Mouse (Mus musculus) heart, postnatal 0 days (tissue): ENCODE measurements around the gene Crtc3. TPM values are rescaled to one million over a fixed set of nuclear protein-coding genes. Genes with fewer than 3 reads are reported as not detected.

ENCODE experiments used
- ATAC-seq: fragments of 200-750 bp; cut with Nextera tagmentation; 2 replicates; pipeline ENCODE4 v1.8.0; 2017; ENCODE audit warnings: low read depth, moderate number of reproducible peaks, moderate library complexity; ENCODE audit not compliant: insufficient read depth
- DNase-seq: peaks from one replicate; pipeline ENCODE4 v3.0.0-alpha.2; 2016; ENCODE audit warnings: low spot score
- H3K27ac ChIP-seq: fragments of 300-500 bp; sonication (generic); 2 replicates; pipeline ENCODE4 v1.5.1; 2014; ENCODE audit warnings: low read depth, mild to moderate bottlenecking
- H3K27me3 ChIP-seq: fragments of 300-500 bp; sonication (generic); 2 replicates; pipeline ENCODE4 v1.6.1; 2014; ENCODE audit warnings: low read length, mixed read lengths; ENCODE audit not compliant: control insufficient read depth, insufficient read depth
- H3K36me3 ChIP-seq: fragments of 300-500 bp; sonication (generic); replicated peaks from 2 replicates; pipeline ENCODE4 v1.6.1; 2014; ENCODE audit warnings: low read length, mixed read lengths; ENCODE audit not compliant: control insufficient read depth, insufficient read depth
- H3K4me1 ChIP-seq: fragments of 300-500 bp; sonication (generic); 2 replicates; pipeline ENCODE4 v1.6.1; 2014; ENCODE audit warnings: antibody characterized with exemption; ENCODE audit not compliant: control insufficient read depth, insufficient read depth
- H3K4me2 ChIP-seq: fragments of 300-500 bp; sonication (generic); 2 replicates; pipeline ENCODE4 v1.6.1; 2014; ENCODE audit warnings: low read depth, mild to moderate bottlenecking, low read length, moderate library complexity
- H3K4me3 ChIP-seq: fragments of 300-500 bp; sonication (generic); 2 replicates; pipeline ENCODE4 v1.5.1; 2014; ENCODE audit warnings: low read depth, low read length
- H3K9ac ChIP-seq: fragments of 300-500 bp; sonication (generic); replicated peaks from 2 replicates; pipeline ENCODE4 v1.6.1; 2014; ENCODE audit warnings: low read depth, low read length, mixed read lengths
- H3K9me3 ChIP-seq: fragments of 300-500 bp; sonication (generic); replicated peaks from 2 replicates; pipeline ENCODE4 v1.6.1; 2016; ENCODE audit warnings: low read length; ENCODE audit not compliant: control insufficient read depth
- CTCF ChIP-seq: IDR thresholded peaks from 2 replicates; pipeline ENCODE4 v1.5.1; 2016; ENCODE audit warnings: antibody characterized with exemption, control low read depth, low read depth
- EP300 ChIP-seq: IDR thresholded peaks from 2 replicates; pipeline ENCODE4 v1.6.1; 2016; ENCODE audit warnings: antibody characterized with exemption, low read depth
- WGBS: fragments of 180-500 bp; shearing (Covaris S2); extraction: QIAGEN DNeasy Blood & Tissue Kit; methylation state at CpG from one replicate; pipeline ENCODE4 v1.1.7; 2014; 5-methylcytosine and 5-hydroxymethylcytosine counted together
- polyA plus RNA-seq: library from polyadenylated mRNA; unstranded; fragments of >200 nt; fragmentation: Nextera tagmentation; extraction: Ambion mirVana; gene quantifications from 2 replicates; pipeline ENCODE4 v1.2.1, GENCODE M21; 2015
- total RNA-seq: library from RNA; depleted of rRNA; stranded (reverse); fragments of >200 nt; gene quantifications from 2 replicates; pipeline ENCODE4 v1.2.3, GENCODE M21; 2014; ENCODE audit warnings: low replicate concordance

Gene Crtc3
- total and polyA plus RNA-seq, 2 experiments from 2014 or later = 11.4 to 24.9 TPM

- no peak overlapping the region for H3K9ac ChIP-seq
- H3K36me3 ChIP-seq = no peaks in the 10 kb centered on the region
- ATAC-seq (no peak), DNase-seq (no peak)
- H3K27me3 ChIP-seq = no peaks in the 10 kb centered on the region
- no peak for TF ChIP-seq CTCF
- TF ChIP-seq EP300 = no peak
- no peak overlapping the region for H3K4me3 ChIP-seq
- H3K4me2 ChIP-seq = no peak overlapping the region
- WGBS = 75% methylated on average over 9 of the region's 9 CpGs
- H3K9me3 ChIP-seq = no peaks in the 10 kb centered on the region
- peaks cover 37% of the 10 kb centered on the region for H3K4me1 ChIP-seq
- no peak overlapping the region for H3K27ac ChIP-seq
Measured at GRCm38 (mm10) chr7:80634741-80635140, 53.9 kb downstream of the Crtc3 start.

- Histone ChIP-seq H3K9me3 (no peaks in the 10 kb centered on the region), H3K4me3 (no peak overlapping the region), H3K4me1 (peaks cover 44% of the 10 kb centered on the region), H3K4me2 (no peak overlapping the region), H3K36me3 (no peaks in the 10 kb centered on the region), H3K27ac (no peak overlapping the region), H3K9ac (no peak overlapping the region), H3K27me3 (no peaks in the 10 kb centered on the region)
- 94% methylated on average over 2 of the region's 2 CpGs for WGBS
- DNase-seq = no peak
- no peak for TF ChIP-seq CTCF
- no peak for TF ChIP-seq EP300
- no peak for ATAC-seq
Measured at GRCm38 (mm10) chr7:80633635-80634034, 55.0 kb downstream of the Crtc3 start.

DNA sequence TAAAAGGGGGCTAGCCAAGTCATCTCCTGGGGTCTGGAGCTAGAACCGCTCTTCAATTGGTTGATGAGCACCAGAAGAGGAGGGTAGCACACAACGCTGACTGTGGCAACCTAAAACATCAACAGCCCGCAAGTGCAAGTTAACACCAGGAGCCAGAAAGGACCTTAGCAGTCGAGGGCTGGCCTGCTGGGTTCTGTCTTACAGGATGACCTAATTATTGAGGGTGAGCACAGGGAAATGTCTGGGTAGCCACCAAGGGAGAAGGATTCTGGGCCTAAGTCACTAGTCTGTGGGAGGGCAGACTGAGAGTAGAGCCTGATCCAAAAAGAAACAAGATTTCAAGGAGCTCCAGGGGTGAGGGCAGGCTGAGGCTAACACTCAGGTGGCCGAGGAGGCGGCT, 56.7 kb downstream of the Crtc3 start:
- H3K9me3 ChIP-seq = no peaks in the 10 kb centered on the region
- H3K4me1 ChIP-seq = peaks cover 30% of the 10 kb centered on the region
- DNase-seq (no peak), ATAC-seq (no peak)
- H3K27ac ChIP-seq = peak overlapping the region; percentile 1; the same call in 1 of the 2 replicates
- no peaks in the 10 kb centered on the region for H3K27me3 ChIP-seq
- H3K9ac ChIP-seq = no peak overlapping the region
- TF ChIP-seq CTCF = no peak
- no peak for TF ChIP-seq EP300
- H3K4me3 ChIP-seq = no peak overlapping the region
- 70% methylated on average over 6 of the region's 6 CpGs for WGBS
- H3K36me3 ChIP-seq = no peaks in the 10 kb centered on the region
- no peak overlapping the region for H3K4me2 ChIP-seq

DNA sequence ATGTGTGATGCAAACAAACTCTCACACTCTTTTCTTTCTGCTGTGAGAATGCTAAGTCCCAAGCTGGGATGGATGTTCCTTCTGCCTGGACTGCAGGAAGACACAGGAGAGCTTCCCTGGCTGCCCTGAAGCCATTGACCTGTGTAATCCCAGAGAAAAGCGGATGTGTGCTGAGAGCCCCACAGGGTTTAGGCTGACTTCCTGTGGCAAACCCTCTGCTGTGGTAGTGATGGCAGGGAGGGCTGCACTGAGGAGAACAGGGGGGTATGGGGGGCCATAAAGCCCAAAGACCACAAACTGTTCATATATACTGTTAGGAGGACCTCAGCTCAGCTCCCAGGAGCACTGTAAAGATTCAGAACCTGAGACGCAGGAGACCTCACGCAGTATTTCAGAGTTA, 57.3 kb downstream of the Crtc3 start:
- no peak for TF ChIP-seq EP300
- no peak for TF ChIP-seq CTCF
- Histone ChIP-seq H3K27ac (peak overlapping the region; percentile 1; the same call in 1 of the 2 replicates), H3K9ac (no peak overlapping the region), H3K4me3 (no peak overlapping the region), H3K36me3 (no peaks in the 10 kb centered on the region), H3K9me3 (no peaks in the 10 kb centered on the region), H3K4me1 (peaks cover 25% of the 10 kb centered on the region), H3K27me3 (no peaks in the 10 kb centered on the region), H3K4me2 (no peak overlapping the region)
- no peak for ATAC-seq
- DNase-seq = no peak
- 93% methylated on average over 3 of the region's 3 CpGs for WGBS

GRCm38 (mm10) chr7:80629369-80629768, 59.3 kb downstream of the Crtc3 start:
- H3K4me2 ChIP-seq = no peak overlapping the region
- H3K27ac ChIP-seq = peak overlapping the region; percentile 60
- H3K9ac ChIP-seq = no peak overlapping the region
- peaks cover 9% of the 10 kb centered on the region; the same call in 1 of the 2 replicates for H3K4me1 ChIP-seq
- ATAC-seq = no peak
- no peak overlapping the region for H3K4me3 ChIP-seq
- WGBS = 56% methylated on average over 12 of the region's 12 CpGs
- DNase-seq = no peak
- peaks cover 16% of the 10 kb centered on the region; the same call in 1 of the 2 replicates for H3K36me3 ChIP-seq
- no peaks in the 10 kb centered on the region for H3K9me3 ChIP-seq
- no peak for TF ChIP-seq EP300
- TF ChIP-seq CTCF = no peak
- no peaks in the 10 kb centered on the region for H3K27me3 ChIP-seq

DNA sequence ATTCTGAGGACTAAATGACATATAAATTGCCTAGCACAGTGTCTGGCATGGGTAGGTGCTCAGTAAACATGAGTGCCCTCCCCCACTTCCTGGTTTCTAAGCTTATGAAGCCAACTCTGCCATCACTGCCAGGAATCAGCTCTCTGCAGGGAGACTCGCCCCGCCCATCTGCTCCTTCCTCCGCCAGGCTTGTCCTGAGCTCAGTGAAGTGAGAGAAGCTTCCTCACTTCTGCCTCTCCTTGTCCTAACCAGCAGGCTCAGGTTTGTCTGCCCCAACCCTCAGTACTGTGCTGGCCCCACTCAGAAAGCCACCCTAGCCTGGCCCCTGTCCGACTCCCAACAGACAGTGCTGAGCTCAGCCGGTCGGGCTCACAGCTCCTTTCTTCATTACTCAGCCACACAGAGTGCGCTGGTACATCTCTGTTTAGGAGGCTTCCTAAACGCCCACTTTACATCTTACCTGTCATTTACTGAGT, 59.9 kb downstream of the Crtc3 start:
- Histone ChIP-seq H3K4me2 (peak overlapping the region; percentile 2; the same call in 1 of the 2 replicates), H3K4me3 (no peak overlapping the region), H3K27me3 (no peaks in the 10 kb centered on the region), H3K36me3 (peaks cover 16% of the 10 kb centered on the region; the same call in 1 of the 2 replicates), H3K4me1 (peaks cover 9% of the 10 kb centered on the region; the same call in 1 of the 2 replicates), H3K27ac (peak overlapping the region; percentile 60), H3K9ac (0 out of 2 replicates have a peak overlapping the region, but pooled peaks have one; percentile 1), H3K9me3 (no peaks in the 10 kb centered on the region)
- no peak for TF ChIP-seq EP300
- DNase-seq (peak; percentile 53), ATAC-seq (peak; percentile 47)
- WGBS = 37% methylated on average over 8 of the region's 8 CpGs
